Mouse (Mus musculus) central nervous system, embryonic 14 days (tissue): ENCODE measurements around the gene Slc34a1. TPM values are rescaled to one million over a fixed set of nuclear protein-coding genes. Genes with fewer than 3 reads are reported as not detected.

ENCODE experiments used
- polyA plus RNA-seq: library from polyadenylated mRNA; depleted of rRNA; stranded (reverse); fragments of >200 nt; gene quantifications from 2 replicates; pipeline ENCODE4 v1.2.3, GENCODE M21; 2012; rRNA removed

Gene Slc34a1
- polyA plus RNA-seq, result 0.06 and 0.07 TPM in 2 replicates

GRCm38 (mm10) chr13:55398088-55398487 is at the start of gene Slc34a1:
Slc34a1 (plus strand) TSS chr13:55398187.

DNA sequence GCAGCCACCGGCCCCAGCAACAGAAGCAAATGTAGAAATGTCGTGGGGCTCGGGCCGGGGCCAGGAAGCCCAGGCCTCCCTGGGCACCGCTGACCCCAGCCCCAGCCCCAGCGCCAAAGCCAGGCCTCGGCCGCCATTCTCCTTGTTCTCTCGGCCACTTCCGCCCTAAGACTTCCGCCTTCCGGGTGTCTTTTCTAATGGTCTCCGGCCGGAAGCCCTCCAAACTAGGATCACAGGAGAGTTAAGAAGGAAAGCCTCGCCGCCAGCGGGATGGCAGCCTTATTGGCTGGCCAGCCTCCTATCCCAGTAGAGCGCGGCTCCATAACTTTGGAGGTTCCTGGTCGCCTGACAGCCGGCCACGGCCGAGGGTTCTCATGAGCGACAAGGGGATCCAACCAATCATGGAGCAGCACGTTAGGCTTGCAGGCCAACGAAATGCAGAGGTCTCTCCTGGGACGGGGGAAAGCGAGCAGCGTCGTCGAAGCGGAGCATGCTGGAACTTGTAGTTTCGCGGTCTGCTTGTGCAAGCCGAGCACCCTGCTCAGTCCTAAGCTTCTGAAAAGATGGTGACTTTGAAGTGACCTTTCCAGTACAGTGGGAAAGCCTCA is 35.4 kb upstream of the Slc34a1 start, which contains the start of gene Lman2:
Gene Lman2, minus strand, starts transcription at position 331 of the 608 bp plus-strand sequence.

DNA sequence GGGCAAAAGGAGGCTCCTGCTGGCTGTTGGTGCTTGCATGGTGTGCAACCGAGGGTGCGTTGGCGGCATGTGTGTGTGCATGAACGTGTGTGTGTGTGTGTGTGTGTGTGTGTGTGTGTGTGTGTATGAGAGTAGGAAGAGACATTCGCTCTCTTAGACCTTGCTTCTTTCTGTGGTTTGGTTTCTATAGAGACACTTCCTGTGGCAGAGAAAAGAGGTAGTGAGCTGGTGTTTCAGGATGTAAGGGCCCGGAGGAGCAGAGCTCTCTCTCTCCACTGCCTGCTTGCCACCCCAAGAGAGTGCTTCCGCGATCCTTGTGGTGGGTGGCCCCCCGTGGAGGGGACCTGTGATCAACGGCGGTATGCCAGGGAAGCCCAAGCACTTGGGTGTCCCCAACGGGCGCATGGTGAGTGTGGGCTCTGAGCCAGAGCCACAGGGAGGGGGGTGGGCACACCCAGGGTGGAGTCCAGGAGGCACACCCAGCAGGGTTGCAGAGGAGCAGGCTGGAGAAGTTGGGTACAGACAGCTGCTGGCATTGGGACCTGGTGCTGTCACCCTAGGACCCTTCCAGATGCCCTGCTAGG is 28.4 kb upstream of the Slc34a1 start, which contains the start of gene Rgs14:
Gene Rgs14, plus strand, starts transcription at position 202 of the 584 bp plus-strand sequence.

DNA sequence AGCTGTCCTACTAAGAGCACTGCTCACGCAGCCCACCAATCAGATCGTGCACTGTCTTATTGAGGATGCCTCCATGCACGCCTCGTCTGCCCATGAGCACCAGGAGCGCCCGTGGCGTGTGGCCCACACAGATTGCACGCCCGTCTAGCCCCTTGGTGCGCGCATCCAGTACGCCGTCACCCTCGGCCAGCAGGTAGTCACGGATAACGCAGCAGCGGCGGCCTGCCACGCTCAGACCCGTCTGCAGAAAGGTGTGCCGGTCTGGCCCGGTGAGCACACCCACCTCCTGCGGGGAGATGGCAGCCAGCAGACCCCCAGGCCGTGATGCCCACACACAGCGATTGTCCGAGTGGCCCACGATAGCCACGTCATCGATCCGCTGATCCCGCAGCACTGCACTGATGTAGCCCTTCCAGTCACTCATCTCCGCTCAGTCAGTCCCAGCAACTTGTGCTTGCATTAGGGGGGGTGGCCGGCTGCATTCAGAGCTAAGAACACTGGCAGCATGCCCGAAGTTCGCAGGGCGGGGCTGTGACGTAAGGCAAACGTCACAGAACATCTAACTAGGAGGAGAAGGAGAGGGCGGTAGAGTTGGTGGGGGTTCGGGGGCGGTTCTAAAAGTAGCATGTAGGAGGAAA is 16.9 kb downstream of the Slc34a1 start, which contains the start of gene Pfn3:
Gene Pfn3, minus strand, starts transcription at position 490 of the 638 bp plus-strand sequence.

GRCm38 (mm10) chr13:55426613-55427012 is 28.6 kb downstream of the Slc34a1 start, which contains the start of gene F12:
F12 (minus strand) TSS chr13:55426793.

DNA sequence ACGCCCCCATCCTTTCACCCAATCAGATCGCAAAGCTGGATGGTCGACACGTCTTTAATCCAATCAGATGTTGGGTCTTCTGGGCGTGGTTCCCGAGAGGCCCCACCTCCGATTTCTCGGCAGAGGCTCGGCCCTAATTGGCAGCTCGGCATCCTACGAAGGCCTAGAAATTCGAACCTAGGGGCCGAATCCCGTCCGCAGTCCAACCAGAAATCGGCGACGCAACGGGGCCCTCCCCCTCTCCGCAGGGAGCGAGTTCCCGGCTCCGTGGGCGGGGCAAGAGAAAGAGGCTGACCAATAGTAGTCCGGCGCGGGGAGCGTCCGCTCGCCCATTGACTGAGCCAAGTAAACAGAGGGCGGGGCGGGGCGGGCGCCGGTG is 46.9 kb downstream of the Slc34a1 start, which contains the start of gene Grk6:
Gene Grk6, plus strand, starts transcription at position 136 of the 379 bp plus-strand sequence.

DNA sequence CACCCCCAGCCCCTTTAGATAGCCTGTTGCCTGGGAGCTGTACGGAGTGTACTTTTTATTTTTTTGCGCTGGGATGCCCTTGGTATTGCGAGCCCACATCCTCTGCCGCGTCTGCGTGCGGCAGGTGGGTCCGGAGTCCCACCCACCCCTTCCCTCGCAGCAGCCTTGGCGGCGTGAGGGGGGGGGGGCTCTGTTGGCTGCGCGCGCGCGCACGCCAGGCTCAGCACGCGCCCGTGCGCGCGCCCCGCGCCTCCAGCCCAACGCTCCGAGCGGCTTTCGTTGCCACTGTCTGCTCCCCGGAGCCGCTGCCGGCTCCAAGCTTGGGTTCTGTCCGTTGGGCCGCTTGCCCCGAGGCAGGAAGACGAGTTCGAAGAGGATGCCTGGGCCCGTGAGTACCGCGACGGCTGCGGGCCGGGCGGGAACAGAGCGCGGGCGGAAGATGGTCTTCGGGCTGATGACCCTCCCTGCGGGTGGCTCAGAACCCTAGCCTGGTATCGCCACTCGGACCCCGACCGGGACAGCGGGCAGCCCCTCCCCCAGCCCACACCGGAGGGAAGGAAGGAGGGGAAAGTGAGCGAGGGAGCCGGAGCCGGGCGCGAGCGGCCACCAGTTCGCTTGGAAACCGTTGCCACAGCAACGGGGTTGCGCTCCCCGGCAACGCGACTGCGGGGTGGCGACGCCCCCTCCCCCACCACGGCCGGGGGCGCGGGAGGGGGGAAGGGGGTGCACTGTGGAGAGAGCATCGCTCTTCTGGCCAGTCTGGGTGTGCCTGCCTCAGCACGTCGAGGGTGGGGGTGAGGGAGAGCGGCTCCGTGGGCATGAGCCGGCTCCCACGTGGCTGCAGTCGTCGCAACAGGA is 66.3 kb downstream of the Slc34a1 start, which contains the start of gene Prr7:
Gene Prr7, plus strand, starts transcription at position 241 of the 858 bp plus-strand sequence.

Other genes starting within 250 kb of the Slc34a1 start
- 1.8 and 7.1 TPM in 2 replicates for gene Fgfr4, start 245.5 kb upstream of the Slc34a1 start, polyA plus RNA-seq
- 43.6 and 45.2 TPM in 2 replicates for gene Nsd1, start 188.4 kb upstream of the Slc34a1 start, polyA plus RNA-seq
- gene Prelid1, start 77.7 kb upstream of the Slc34a1 start, polyA plus RNA-seq, result 247 and 256 TPM in 2 replicates
- 155 and 158 TPM in 2 replicates for gene Rab24, start 76.2 kb upstream of the Slc34a1 start, polyA plus RNA-seq
- gene Mxd3, start 68.4 kb upstream of the Slc34a1 start, polyA plus RNA-seq, result 34.6 and 41.2 TPM in 2 replicates
- gene Lman2, start 35.4 kb upstream of the Slc34a1 start, polyA plus RNA-seq, result 54.3 and 59.6 TPM in 2 replicates
- 0.79 and 0.98 TPM in 2 replicates for gene Rgs14, start 28.5 kb upstream of the Slc34a1 start, polyA plus RNA-seq
- 0.43 and 0.44 TPM in 2 replicates for gene Pfn3, start 17.0 kb downstream of the Slc34a1 start, polyA plus RNA-seq
- gene F12, start 28.6 kb downstream of the Slc34a1 start, polyA plus RNA-seq, result 0.07 and 0.23 TPM in 2 replicates
- 84.0 and 87.2 TPM in 2 replicates for gene Grk6, start 46.9 kb downstream of the Slc34a1 start, polyA plus RNA-seq
- 55.8 and 56.1 TPM in 2 replicates for gene Prr7, start 66.1 kb downstream of the Slc34a1 start, polyA plus RNA-seq
- 719 and 813 TPM in 2 replicates for gene Dbn1, start 89.9 kb downstream of the Slc34a1 start, polyA plus RNA-seq
- gene Pdlim7, start 115.5 kb downstream of the Slc34a1 start, polyA plus RNA-seq, result 99.9 and 135 TPM in 2 replicates
- 16.3 and 17.4 TPM in 2 replicates for gene Dok3, start 131.1 kb downstream of the Slc34a1 start, polyA plus RNA-seq
- 106 and 112 TPM in 2 replicates for gene Ddx41, start 138.5 kb downstream of the Slc34a1 start, polyA plus RNA-seq
- gene Fam193b, start 172.9 kb downstream of the Slc34a1 start, polyA plus RNA-seq, result 165 and 171 TPM in 2 replicates
- 121 and 154 TPM in 2 replicates for gene Tmed9, start 175.5 kb downstream of the Slc34a1 start, polyA plus RNA-seq
- gene B4galt7, start 201.7 kb downstream of the Slc34a1 start, polyA plus RNA-seq, result 41.2 and 43.8 TPM in 2 replicates
- 87.8 and 97.2 TPM in 2 replicates for gene Caml, start 224.8 kb downstream of the Slc34a1 start, polyA plus RNA-seq
- 56.7 and 59.6 TPM in 2 replicates for gene Ddx46, start 236.8 kb downstream of the Slc34a1 start, polyA plus RNA-seq